Mouse (Mus musculus): ENCODE results near the gene Olfr392.

DNA sequence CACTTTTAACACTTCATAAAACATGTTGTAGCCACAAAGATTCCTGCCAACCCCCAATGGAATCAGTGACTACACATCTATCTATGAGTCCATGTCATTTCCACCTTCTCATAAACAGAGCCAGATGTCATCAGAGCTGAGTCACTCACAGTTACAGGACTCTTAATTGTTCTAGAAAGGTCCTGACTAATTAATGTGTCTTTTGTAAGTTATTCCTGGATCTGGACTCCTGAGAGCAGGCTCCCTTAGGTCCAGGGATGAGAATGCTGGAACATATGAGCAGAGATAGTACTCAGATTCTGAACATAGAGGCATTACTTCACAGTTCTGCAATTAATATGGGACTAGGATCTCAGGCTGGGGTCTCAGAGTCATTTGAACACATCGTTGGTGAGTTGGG is 34.2 kb downstream of the Olfr392 start, which contains the start of gene Olfr390:
- TF ChIP-seq EP300 (IDR thresholded peaks at IDR 0.05; ENCODE audit: low read depth) = no peak
- no peak for TF ChIP-seq CTCF (IDR thresholded peaks at IDR 0.05; ENCODE audit: low read depth)

All from liver, embryonic 14.5 days (tissue).